Mouse (Mus musculus) olfactory bulb, adult 2 months (tissue): ENCODE data around the gene Spata17.

Experiments used
- CTCF ChIP-seq: fragments of 200-500 bp; IDR thresholded peaks from 2 replicates; pipeline ENCODE4 v1.5.1; 2012; ENCODE audit warnings: low read depth, mild to moderate bottlenecking, low read length, moderate library complexity; ENCODE audit not compliant: insufficient read depth
- POLR2A ChIP-seq: fragments of 200-500 bp; IDR thresholded peaks from 2 replicates; pipeline ENCODE4 v1.6.1; 2012; ENCODE audit warnings: mild to moderate bottlenecking, low read depth, low read length, moderate library complexity; ENCODE audit not compliant: insufficient read depth

GRCm38 (mm10) chr1:187220756-187221155 is 5.5 kb upstream of the Spata17 start:
- TF ChIP-seq CTCF (no peak), POLR2A (no peak)
